Mouse (Mus musculus): Measurements from ENCODE around the gene Fggy. TPM values are rescaled to one million over a fixed set of nuclear protein-coding genes. Genes with fewer than 3 reads are reported as not detected.

The Fggy gene
- polyA plus RNA-seq, 1 experiment from 2014 or later: 7.5 TPM

DNA sequence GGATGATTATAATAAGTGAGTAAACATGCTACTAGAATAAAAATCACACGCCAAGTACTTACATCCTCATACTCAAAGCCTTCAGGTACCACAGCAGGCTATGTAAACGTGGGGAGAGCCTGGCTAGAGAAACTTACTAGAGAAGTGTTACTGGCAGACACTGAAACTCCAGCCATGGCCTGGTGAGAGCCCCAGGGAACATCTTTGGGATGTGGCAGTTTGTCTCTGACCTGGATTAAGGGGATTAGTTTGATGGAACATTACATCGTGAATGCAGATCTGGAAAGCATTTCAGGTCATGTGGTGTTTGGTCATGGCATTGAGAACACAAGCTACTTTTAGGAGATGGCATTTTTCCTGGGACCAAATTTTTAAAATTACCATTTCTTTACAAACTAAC lies 303.3 kb downstream of the Fggy start:
- ATAC-seq (ENCODE audit: low FRiP score, low read depth): no peak
- no peak overlapping the region for H3K4me2 ChIP-seq
- H3K4me1 ChIP-seq (replicated peaks): no peaks in the 10 kb centered on the region
- H3K27ac ChIP-seq (replicated peaks): no peak overlapping the region
- H3K36me3 ChIP-seq: no peaks in the 10 kb centered on the region
- no peaks in the 10 kb centered on the region for H3K9me3 ChIP-seq
- no peaks in the 10 kb centered on the region for H3K27me3 ChIP-seq
- no peak overlapping the region for H3K9ac ChIP-seq
- WGBS: 60% methylated on average over 3 of the region's 3 CpGs
- H3K4me3 ChIP-seq: no peak overlapping the region

DNA sequence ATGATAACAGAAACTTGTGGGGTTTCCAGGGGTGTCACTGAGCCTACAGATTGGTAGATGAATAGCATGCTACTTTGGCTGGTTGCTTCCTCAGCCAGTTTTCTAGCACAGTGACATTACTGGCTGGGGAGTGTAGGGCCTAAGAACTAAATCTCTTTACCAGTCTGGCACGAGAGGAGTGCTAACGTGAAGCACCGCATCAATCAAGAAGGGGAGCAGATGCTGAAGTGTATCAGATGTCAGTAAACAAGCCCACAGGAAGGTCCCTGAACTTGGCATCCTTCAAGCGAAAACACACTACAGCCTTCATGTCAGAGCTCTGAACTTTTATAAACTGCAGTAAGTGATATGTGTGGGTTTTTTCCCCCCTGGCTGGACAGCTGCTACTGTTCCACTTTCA lies 303.8 kb downstream of the Fggy start:
- no peak overlapping the region for H3K4me2 ChIP-seq
- no peak overlapping the region for H3K27ac ChIP-seq (replicated peaks)
- ATAC-seq (ENCODE audit: low FRiP score, low read depth): no peak
- no peaks in the 10 kb centered on the region for H3K27me3 ChIP-seq
- no peak overlapping the region for H3K4me3 ChIP-seq
- H3K36me3 ChIP-seq: no peaks in the 10 kb centered on the region
- no peaks in the 10 kb centered on the region for H3K4me1 ChIP-seq (replicated peaks)
- 51% methylated on average over 4 of the region's 4 CpGs for WGBS
- H3K9ac ChIP-seq: no peak overlapping the region
- H3K9me3 ChIP-seq: no peaks in the 10 kb centered on the region

DNA sequence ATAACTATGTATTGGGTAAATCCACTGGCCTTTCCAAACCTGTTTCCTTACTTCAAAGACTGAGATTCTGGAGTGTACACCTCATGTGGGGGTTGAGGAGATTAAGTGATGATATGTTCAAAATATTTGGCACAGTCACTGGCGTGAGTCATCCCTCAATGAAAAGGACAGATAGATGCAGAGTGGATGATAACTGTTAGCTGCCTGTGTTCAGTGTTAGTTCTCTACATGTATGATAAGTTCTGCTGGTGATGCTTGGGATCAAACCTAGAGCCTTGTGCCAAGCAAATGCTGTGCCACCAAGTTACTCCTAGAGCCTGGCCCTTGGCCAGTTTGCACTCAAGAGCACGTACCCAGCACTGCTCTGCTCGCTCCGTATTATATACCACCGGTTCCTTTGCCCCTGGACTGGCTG lies 304.4 kb downstream of the Fggy start:
- Histone ChIP-seq H3K4me3 (no peak overlapping the region), H3K27me3 (no peaks in the 10 kb centered on the region), H3K9ac (no peak overlapping the region), H3K27ac (replicated peaks) (no peak overlapping the region), H3K4me2 (no peak overlapping the region), H3K4me1 (replicated peaks) (no peaks in the 10 kb centered on the region), H3K36me3 (no peaks in the 10 kb centered on the region), H3K9me3 (no peaks in the 10 kb centered on the region)
- WGBS: 85% methylated on average over 5 of the region's 5 CpGs
- no peak for ATAC-seq (ENCODE audit: low FRiP score, low read depth)

DNA sequence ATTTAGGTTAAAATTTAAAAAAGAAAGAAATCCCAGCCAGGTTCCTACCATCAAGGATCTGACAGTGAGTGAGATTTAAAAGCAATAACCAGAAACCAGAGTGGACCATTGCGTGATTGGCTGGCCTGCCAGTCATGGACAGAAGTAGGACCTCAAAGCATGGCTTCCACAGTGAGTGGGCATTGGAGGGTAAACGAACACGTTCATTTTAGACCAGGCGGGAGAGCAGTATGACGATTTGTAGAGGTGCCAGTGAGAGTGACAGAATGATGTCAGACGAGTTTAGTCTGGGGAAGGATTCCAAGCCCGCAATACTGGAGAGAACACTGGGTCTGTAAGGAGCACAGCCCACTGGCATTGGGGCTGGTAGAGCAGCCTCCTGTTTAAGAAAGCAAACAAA lies 305.0 kb downstream of the Fggy start:
- Histone ChIP-seq H3K36me3 (no peaks in the 10 kb centered on the region), H3K4me3 (no peak overlapping the region), H3K27ac (replicated peaks) (no peak overlapping the region), H3K4me1 (replicated peaks) (no peaks in the 10 kb centered on the region), H3K4me2 (no peak overlapping the region), H3K27me3 (no peaks in the 10 kb centered on the region), H3K9ac (no peak overlapping the region), H3K9me3 (no peaks in the 10 kb centered on the region)
- ATAC-seq (ENCODE audit: low FRiP score, low read depth): no peak
- WGBS: 83% methylated on average over 7 of the region's 7 CpGs

DNA sequence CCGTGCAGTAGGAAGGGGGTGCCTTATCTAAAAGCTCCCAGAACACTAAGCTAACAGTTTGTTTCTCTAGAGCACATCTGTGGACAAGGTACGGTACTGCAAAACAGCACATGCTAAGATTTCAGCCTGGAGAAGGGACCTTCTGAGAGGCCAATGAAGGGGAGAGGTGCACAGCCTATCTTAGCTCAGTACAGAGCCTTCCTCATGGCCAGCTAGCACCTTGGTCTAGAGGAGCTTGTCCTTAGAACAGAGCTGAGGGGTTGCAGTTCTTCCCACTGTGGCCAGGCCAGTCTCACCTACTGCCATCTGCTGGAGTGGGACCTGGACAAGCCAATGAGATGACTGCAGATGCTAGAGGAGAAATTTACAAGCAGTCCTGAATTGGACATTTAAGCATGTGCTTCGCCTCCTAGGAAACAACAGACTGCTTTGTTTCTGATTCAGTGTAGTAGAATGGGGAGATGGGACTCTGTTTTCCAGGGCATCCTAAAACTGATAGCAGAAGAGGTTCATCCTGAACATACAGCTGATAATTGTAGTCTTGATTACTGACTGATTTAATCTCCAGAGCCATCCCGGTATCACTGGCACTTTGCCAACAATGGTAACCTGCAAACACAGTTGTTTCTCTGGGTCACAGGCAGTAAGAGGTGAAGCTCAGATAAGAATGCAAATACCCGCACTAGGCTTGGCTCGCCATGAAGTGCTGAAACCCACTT lies 305.6 kb downstream of the Fggy start:
- Histone ChIP-seq H3K36me3 (no peaks in the 10 kb centered on the region), H3K4me2 (no peak overlapping the region), H3K27me3 (no peaks in the 10 kb centered on the region), H3K27ac (replicated peaks) (no peak overlapping the region), H3K4me3 (no peak overlapping the region), H3K9ac (no peak overlapping the region), H3K4me1 (replicated peaks) (no peaks in the 10 kb centered on the region), H3K9me3 (no peaks in the 10 kb centered on the region)
- ATAC-seq (ENCODE audit: low FRiP score, low read depth): peak; percentile 48
- 70% methylated on average over 6 of the region's 6 CpGs for WGBS

DNA sequence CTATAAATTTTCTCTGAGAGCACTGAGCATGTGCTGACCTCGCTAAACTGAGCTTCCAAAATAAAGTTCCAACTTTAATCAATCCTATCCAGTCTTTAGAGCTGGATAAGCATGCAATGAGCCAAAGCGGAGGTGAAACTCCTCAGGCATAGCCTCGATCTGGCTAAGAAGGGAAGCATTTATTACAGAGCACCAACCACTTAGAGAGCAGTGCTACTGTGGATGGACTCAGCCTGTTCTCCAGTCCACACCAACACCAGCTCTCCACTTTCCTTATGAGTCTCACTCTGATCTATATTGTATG lies 306.1 kb downstream of the Fggy start:
- H3K4me1 ChIP-seq (replicated peaks): no peaks in the 10 kb centered on the region
- H3K9me3 ChIP-seq: no peaks in the 10 kb centered on the region
- H3K4me2 ChIP-seq: no peak overlapping the region
- no peaks in the 10 kb centered on the region for H3K27me3 ChIP-seq
- WGBS: 83% methylated on average over 3 of the region's 3 CpGs
- H3K27ac ChIP-seq (replicated peaks): no peak overlapping the region
- no peak overlapping the region for H3K9ac ChIP-seq
- no peak overlapping the region for H3K4me3 ChIP-seq
- ATAC-seq (ENCODE audit: low FRiP score, low read depth): no peak
- no peaks in the 10 kb centered on the region for H3K36me3 ChIP-seq

DNA sequence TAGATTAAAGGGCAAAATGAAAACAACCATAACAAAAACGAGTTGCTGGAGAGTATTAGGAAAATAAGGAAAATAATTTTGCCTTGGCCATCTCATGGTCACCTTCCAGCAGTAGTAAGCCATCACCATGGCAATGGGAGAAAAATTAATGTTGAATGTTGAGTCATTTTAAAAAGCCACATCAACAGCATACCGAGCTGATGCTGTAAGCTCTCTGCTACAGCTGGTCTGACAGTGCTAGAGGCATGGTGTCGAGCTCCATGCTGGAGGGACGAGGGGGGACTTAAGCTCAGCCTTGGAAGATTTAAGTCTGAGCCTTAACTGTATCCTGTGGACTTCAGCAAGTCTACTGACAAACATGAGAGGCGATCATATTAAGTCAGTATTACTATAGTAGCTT lies 307.9 kb downstream of the Fggy start:
- WGBS: 81% methylated on average over 5 of the region's 5 CpGs
- Histone ChIP-seq H3K36me3 (no peaks in the 10 kb centered on the region), H3K27me3 (no peaks in the 10 kb centered on the region), H3K27ac (replicated peaks) (no peak overlapping the region), H3K4me2 (no peak overlapping the region), H3K4me3 (no peak overlapping the region), H3K4me1 (replicated peaks) (no peaks in the 10 kb centered on the region), H3K9ac (no peak overlapping the region), H3K9me3 (no peaks in the 10 kb centered on the region)
- ATAC-seq (ENCODE audit: low FRiP score, low read depth): no peak

DNA sequence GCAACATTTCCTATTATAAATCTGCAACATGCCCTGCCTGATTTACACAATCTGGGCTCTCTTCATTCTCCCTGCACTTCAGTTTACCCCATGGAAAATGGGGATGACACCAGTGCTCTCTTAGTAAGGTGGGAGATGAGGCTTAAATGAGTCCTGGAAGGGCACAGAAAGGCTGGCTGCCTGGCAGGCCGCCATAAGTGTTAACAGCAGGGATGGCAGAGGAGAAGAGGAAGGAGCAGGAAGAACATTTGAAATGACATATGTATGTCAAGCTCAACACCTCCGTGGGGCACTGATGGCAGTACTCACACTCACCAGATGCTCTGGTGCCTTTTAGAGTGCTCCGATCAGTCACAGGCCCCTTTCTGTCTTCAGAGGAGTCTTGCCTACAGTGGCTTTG lies 308.6 kb downstream of the Fggy start:
- WGBS: 67% methylated on average over 3 of the region's 3 CpGs
- Histone ChIP-seq H3K36me3 (no peaks in the 10 kb centered on the region), H3K4me2 (no peak overlapping the region), H3K9me3 (no peaks in the 10 kb centered on the region), H3K27me3 (no peaks in the 10 kb centered on the region), H3K4me3 (no peak overlapping the region), H3K4me1 (replicated peaks) (peaks cover 1% of the 10 kb centered on the region; the same call in 1 of the 2 replicates), H3K27ac (replicated peaks) (no peak overlapping the region), H3K9ac (no peak overlapping the region)
- 0 out of 2 replicates have a peak, but pooled peaks have one; percentile 27 for ATAC-seq (ENCODE audit: low FRiP score, low read depth)

DNA sequence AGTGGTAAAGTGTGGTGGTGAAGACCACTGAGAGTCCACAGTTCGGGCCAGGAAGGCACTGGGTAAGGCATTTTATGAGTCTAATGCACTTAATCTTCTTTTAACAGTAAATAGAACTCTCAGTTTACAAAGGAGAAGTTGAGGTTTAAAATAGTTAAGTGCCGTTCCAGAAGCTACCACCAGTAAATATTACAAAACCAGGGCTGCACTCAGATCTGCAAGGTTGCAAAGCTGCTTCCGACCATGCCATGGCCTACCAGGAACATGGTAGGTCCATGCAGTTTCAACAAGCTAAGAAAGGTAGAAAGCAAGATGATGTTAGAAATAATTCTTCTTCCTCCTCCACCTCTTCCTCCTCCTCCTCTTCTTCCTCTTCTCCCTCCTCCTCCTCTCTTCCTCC lies 309.8 kb downstream of the Fggy start:
- WGBS: 92% methylated on average over 3 of the region's 3 CpGs
- H3K9ac ChIP-seq: no peak overlapping the region
- no peaks in the 10 kb centered on the region for H3K27me3 ChIP-seq
- peaks cover 4% of the 10 kb centered on the region; the same call in 1 of the 2 replicates for H3K4me1 ChIP-seq (replicated peaks)
- H3K4me3 ChIP-seq: no peak overlapping the region
- no peaks in the 10 kb centered on the region for H3K9me3 ChIP-seq
- H3K27ac ChIP-seq (replicated peaks): no peak overlapping the region
- H3K36me3 ChIP-seq: no peaks in the 10 kb centered on the region
- no peak overlapping the region for H3K4me2 ChIP-seq
- no peak for ATAC-seq (ENCODE audit: low FRiP score, low read depth)

DNA sequence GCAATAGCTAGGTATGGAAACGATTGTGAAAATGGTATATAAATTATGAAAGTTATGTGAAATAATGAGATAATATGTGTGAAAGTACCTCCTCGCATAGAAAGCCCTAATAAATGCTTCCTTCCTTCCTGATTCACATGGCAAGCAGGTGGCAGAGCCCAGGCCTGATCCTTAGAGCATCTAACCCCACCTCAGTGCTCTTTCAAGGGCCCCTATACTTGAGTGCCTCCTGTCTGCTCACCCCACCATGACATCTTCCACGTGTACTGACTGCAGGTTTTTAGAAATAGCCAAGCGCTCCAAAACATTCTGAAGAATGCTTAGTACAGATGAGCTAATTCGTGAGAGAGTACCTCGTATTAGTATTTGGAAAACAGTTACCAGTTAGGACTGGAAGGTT lies 311.0 kb downstream of the Fggy start:
- no peak for ATAC-seq (ENCODE audit: low FRiP score, low read depth)
- Histone ChIP-seq H3K9me3 (no peaks in the 10 kb centered on the region), H3K4me3 (no peak overlapping the region), H3K4me2 (no peak overlapping the region), H3K9ac (no peak overlapping the region), H3K27ac (replicated peaks) (no peak overlapping the region), H3K36me3 (no peaks in the 10 kb centered on the region), H3K4me1 (replicated peaks) (peaks cover 4% of the 10 kb centered on the region; the same call in 1 of the 2 replicates), H3K27me3 (no peaks in the 10 kb centered on the region)
- WGBS: 82% methylated on average over 6 of the region's 6 CpGs

DNA sequence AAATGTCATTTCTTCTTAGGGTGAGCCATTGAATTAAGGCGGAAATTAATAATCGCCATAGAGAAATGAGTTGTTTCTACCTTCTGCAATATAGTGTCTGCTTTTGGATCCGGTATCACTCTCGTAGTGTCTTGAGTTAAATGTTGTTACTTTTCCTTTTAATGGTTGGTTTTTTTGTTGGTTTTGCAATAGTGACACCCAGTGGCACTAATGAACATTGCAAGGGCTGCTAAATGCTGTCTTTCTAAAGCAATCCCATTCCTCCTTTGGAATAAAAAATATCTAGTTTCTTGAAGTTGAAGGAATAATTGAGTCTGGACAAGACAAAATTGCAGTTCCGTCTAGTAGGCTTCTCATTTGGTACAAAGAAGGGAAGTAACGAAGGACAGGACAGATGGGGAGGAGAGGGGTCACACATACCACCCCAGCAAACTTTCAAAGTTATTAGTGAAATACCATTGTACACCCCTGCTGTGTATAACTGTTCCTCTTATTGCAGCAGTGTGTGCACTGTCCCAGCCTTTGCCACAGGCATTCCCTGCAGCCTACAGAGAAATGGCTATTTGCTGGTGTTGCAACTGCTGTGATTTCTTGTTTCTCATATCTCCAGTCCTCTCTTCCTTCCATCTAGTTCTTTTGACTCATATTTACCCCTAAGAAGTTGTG lies 314.0 kb downstream of the Fggy start:
- Histone ChIP-seq H3K4me2 (peak overlapping the region; percentile 21; the same call in 1 of the 2 replicates), H3K27me3 (no peaks in the 10 kb centered on the region), H3K36me3 (no peaks in the 10 kb centered on the region), H3K27ac (replicated peaks) (no peak overlapping the region), H3K9me3 (no peaks in the 10 kb centered on the region), H3K4me1 (replicated peaks) (peaks cover 4% of the 10 kb centered on the region; the same call in 1 of the 2 replicates), H3K9ac (no peak overlapping the region), H3K4me3 (no peak overlapping the region)
- no peak for ATAC-seq (ENCODE audit: low FRiP score, low read depth)
- 37% methylated on average over 6 of the region's 6 CpGs for WGBS

DNA sequence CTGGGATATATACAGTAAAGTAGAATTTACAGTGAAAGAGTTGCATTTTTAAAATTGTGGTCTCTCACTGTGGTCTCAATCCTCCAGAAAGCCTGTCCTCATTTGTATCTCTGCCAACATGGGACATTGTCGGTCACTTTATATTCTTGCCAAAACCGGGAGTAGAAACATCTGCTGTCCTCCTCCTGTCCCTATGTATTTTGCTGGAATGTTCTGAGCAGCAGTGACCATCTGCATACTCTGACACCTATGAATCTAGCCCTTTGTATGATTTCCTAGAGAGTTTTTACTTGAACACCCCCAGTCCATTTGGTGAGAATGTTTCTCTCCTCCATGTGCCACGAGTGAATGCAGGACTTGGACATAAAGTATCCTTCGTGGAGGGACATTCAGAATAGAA lies 318.6 kb downstream of the Fggy start:
- no peak overlapping the region for H3K27ac ChIP-seq (replicated peaks)
- H3K36me3 ChIP-seq: no peaks in the 10 kb centered on the region
- 87% methylated on average over 4 of the region's 4 CpGs for WGBS
- H3K9me3 ChIP-seq: no peaks in the 10 kb centered on the region
- no peak overlapping the region for H3K9ac ChIP-seq
- H3K27me3 ChIP-seq: no peaks in the 10 kb centered on the region
- peaks cover 3% of the 10 kb centered on the region; the same call in 1 of the 2 replicates for H3K4me1 ChIP-seq (replicated peaks)
- no peak overlapping the region for H3K4me3 ChIP-seq
- no peak for ATAC-seq (ENCODE audit: low FRiP score, low read depth)
- no peak overlapping the region for H3K4me2 ChIP-seq

DNA sequence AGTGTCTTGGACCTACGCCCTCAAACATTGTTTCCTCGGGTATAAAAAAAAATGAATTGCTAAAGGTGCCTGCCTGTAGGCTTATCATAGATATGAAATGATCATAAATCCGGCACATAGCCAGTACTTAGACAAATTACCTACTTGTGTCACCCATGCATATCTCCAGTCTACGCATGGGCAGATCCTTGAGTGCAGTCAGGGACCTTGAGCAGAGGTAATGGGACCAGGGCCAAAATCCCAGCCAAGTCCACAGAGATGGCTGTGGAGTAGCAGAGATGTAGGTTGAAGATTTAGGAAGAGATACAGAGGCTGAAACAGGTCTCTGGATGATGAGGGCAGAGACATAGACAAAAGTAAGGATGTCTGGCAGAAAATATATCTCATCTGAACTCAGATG lies 320.1 kb downstream of the Fggy start:
- H3K27me3 ChIP-seq: no peaks in the 10 kb centered on the region
- H3K4me3 ChIP-seq: no peak overlapping the region
- ATAC-seq (ENCODE audit: low FRiP score, low read depth): no peak
- H3K36me3 ChIP-seq: no peaks in the 10 kb centered on the region
- H3K4me2 ChIP-seq: no peak overlapping the region
- H3K9ac ChIP-seq: no peak overlapping the region
- no peaks in the 10 kb centered on the region for H3K4me1 ChIP-seq (replicated peaks)
- no peaks in the 10 kb centered on the region for H3K9me3 ChIP-seq
- H3K27ac ChIP-seq (replicated peaks): no peak overlapping the region
- 94% methylated on average over 4 of the region's 4 CpGs for WGBS
